Mouse (Mus musculus): ENCODE data around the gene Endou. TPM values are rescaled to one million over a fixed set of nuclear protein-coding genes. Genes with fewer than 3 reads are reported as not detected.
"Not testable (repeated sequence)": the region's sequence is repeated elsewhere in the genome, so short reads cannot be mapped to it uniquely, and the experiment has no call there.

Gene Endou
- total RNA-seq, 2 experiments from 2014 or later, result 2.8 to 2.9 TPM

DNA sequence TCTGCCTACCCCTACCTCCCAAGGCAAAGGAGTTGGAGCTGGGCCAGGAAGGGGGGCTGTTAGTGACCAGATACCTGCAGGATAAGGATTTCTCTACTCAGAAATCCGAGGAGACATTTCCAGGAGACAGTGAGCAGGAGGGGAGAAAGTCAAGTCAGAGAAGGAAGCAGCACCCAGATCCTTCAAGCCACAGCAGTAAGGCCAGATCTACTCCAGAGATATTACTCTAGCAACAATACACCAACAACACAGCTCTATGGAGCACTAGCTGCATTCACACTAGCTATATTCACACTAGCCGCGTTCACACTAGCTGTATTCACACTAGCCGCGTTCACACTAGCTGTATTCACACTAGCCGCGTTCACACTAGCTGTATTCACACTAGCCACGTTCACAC is 16.1 kb downstream of the Endou start:
- DNase-seq (ENCODE audit: low spot score in 2 of 2), result no peak

DNA sequence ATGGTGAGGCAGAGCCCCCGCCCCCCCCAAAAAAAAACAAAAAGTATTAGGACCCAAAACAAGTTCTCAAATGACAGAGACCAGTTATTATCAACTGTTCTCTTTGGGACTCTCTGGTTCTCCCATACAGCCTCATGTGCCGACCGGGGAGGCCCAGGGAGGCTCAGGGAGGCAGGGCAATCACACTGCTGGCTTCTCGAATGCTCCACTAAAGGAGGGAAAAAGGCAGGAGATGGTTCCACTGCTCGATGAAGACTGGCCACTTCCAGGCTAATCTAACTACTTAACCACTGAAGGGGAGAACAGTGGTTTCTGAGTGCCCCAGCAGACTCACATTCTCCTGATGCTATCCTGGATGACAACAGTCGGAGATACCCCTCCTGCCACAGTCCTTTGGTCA is 18.6 kb downstream of the Endou start:
- intact Hi-C loops (cut with DNase I), result no loop called here
- no peak for DNase-seq (ENCODE audit: low spot score in 2 of 2)

More for the DNA sequence above, 16.1 kb downstream of the Endou start:
- intact Hi-C loops (cut with DNase I), result no loop called here

DNA sequence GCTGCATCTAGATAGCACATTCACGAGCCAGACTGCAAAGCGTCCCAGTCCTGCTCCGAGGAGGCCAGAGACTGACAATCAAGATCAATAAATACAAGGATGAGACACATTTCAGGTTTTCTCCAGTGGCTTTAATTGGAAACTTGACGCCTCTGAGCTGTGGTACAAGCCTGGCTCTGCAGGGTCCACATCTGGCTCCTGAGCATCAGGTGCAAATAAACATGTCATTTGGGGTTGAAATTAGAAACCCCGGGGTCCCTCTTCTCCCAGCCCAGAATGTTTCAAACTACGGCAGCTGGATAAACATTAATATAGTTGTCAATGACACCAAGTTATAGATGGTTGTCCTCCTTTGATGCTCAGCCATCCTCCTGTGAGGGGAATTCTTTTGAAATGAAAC is 20.2 kb downstream of the Endou start:
- intact Hi-C loops (cut with DNase I), result no loop called here
- no peak for DNase-seq (ENCODE audit: low spot score in 2 of 2)

DNA sequence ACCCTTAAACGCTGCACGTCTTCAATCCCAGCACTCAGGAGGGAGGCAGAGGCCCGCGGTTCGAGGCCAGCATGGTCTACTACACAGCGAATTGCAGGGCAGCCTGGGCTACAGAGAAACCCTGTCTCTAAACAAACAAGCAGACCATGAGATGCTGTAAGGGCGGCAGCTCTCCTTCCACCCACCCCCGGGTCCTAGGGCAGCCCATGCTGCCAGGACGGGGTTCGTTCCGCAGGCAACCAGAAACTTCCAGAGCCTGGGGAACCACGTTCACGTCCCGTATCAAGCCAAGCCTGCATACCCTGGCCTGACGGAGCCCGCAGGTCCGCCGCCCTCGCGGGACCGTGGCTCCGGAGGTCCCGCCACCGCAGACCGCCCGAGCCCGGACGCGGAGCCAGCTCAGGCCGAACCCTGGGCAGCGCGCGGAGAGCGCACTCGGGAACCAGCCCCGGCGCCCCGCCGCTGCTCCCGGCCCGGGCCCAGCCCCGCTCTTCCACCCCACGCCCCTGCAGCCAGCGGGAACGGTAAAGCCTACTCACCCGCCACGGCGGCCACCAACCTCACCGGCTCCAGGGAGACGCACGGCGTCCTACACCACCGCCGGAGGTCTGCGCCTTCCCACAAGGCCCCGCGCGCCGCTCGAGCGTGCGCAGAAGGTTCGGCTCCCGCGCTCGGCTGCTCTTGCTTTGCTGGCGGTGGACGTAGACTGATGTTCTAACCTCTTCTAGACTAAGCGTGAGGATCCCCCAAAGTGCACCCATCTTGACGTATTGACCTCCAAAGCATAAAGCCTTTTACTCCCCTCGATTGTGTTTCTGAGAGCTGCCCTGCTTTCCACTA is 25.7 kb downstream of the Endou start, which contains the start of gene Rpap3:
Gene Rpap3, minus strand, starts transcription at position 615 of the 840 bp plus-strand sequence.
- peak; percentile 88 to 91 for DNase-seq (ENCODE audit: low spot score in 2 of 2)
- intact Hi-C loops (cut with DNase I), result no loop called here

DNA sequence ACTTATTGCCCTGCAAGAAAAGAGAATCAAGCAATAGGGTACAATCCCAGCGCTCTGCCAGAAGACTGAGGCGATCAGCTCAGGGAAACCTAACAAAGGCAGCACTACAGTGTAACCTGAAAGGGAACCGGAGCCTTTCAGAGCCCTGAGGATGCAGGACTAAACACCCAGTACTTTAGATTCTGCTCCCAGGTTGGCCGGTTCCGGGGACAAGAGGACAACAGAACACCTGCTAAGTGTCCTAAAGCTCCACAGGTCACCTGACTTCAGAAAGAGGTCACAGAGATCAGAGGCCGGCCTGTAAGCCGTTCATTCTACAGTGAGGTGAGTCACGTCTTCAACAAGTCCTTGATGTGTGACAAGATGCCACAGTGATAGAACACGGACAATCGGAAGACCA is 34.5 kb downstream of the Endou start:
- no peak for DNase-seq (ENCODE audit: low spot score in 2 of 2)
- intact Hi-C loops (cut with DNase I), result no loop called here

DNA sequence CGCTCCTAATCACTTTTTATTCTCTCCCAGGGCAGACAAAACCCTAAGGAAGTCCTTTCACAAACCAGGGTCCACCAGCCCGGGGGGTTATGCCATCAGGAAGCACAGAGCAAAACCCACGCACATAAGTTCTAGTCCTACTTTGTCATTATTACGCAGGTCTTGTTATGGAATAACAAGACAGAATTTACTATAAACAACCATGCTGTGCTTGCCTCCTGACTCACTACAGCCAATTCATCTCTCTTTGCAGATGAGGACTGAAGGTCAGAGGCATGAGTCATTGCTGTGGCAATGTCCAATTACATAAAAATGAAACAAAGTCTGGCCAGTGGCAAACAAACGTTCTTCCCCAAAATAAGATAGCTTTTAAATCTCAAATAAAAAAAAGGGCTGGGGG is 37.7 kb downstream of the Endou start:
- intact Hi-C loops (cut with DNase I), result no loop called here

GRCm38 (mm10) chr15:97684118-97684517 is 47.0 kb downstream of the Endou start:
- intact Hi-C loops (cut with DNase I), result no loop called here
- no peak for DNase-seq (ENCODE audit: low spot score in 2 of 2)

More for the DNA sequence above, 37.7 kb downstream of the Endou start:
- DNase-seq (ENCODE audit: low spot score in 2 of 2), result no peak

GRCm38 (mm10) chr15:97682053-97682452 is 49.1 kb downstream of the Endou start:
- intact Hi-C loops (cut with DNase I), result no loop called here
- no peak for DNase-seq (ENCODE audit: low spot score in 2 of 2)

GRCm38 (mm10) chr15:97679991-97680681 is 51.0 kb downstream of the Endou start:
- intact Hi-C loops (cut with DNase I), result no loop called here
- no peak for DNase-seq (ENCODE audit: low spot score in 2 of 2)

- intact Hi-C loops (cut with DNase I), result no loop called here
- no peak for DNase-seq (ENCODE audit: low spot score in 2 of 2)
These were observed 53.8 kb downstream of the Endou start for GRCm38 (mm10) chr15:97677341-97677740.

DNA sequence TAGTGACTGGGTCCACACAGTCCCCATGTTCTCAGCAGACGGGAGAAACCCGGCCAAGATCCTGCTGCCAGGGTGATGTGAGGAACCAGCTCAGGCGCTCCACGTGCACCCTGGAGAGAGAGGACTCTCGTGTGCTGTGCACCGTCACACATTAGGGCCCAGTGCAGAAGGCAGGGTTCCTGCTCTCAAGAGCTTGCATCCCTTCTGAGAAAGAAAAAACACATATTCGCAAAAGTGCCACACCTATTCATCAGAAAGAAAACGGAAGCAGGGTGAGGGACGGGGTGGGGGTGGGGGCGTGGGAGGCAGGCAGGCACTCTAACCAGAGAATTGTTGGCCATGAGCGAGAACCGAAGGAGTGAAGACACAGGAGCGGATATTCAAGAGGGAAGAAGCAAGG is 55.2 kb downstream of the Endou start:
- intact Hi-C loops (cut with DNase I), result no loop called here
- DNase-seq (ENCODE audit: low spot score in 2 of 2), result no peak

- intact Hi-C loops (cut with DNase I), result no loop called here
- no peak for DNase-seq (ENCODE audit: low spot score in 2 of 2)
These were observed 56.7 kb downstream of the Endou start for GRCm38 (mm10) chr15:97674423-97674822.

GRCm38 (mm10) chr15:97673256-97674000 is 57.7 kb downstream of the Endou start:
- DNase-seq (ENCODE audit: low spot score in 2 of 2), result no peak
- intact Hi-C loops (cut with DNase I), result no loop called here

GRCm38 (mm10) chr15:97672211-97672765 is 58.9 kb downstream of the Endou start:
- intact Hi-C loops (cut with DNase I), result no loop called here
- peak; percentile 72 to 76 for DNase-seq (ENCODE audit: low spot score in 2 of 2)

DNA sequence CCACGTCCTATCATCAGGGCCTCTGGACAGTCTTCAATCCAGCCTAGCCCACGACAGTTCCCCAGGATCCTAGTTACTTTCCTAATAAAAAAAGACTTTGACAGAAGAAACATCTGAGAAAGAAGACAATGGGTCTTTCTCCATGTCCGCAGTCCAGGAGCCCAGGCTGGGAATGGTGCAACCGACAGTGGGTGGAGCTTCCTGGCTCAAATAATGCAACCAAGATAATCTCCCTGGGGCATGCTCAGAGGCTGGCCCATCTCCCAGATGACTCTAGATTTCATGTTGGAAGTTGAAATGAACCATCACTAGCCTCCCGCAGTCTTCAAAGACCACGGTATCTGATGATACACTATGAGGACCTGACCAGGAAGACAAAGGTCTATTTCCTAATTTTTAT is 60.6 kb downstream of the Endou start:
- no peak for DNase-seq (ENCODE audit: low spot score in 2 of 2)
- intact Hi-C loops (cut with DNase I), result no loop called here

DNA sequence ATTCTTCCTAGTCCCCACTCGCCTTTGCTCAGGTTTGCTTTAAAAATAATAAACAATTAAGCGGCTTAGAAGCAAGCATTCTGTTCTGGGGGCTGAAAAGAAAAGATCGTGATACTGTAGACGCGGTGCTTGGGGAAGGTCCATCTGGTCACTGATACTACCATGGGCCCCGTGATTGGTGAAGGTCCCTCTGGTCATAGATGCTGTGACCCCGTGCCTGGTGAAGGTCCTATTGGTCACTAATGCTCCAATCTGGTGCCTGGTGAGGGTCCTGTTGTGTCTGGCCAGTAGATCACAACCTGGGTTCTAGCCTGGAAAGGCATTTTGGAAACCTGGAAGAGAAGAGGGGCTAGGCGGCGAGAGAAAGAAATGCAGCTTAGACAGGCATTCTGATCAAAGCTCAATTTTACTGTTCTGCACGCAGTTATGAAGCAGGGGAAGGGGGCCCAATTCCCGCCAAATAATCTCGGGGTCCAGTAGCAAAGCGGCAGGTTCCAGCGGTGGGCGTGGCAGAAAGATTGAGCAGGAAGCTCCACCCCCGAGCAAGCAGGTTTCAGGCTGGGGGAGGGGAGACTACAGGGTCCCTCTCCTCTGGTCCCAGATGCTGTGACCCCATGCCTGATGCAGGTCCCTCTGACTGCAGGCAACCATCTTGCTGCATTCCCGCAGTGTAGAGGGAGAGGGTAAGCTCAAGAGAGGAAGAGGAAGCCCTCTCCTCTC is 62.8 kb downstream of the Endou start:
- intact Hi-C loops (cut with DNase I), result loop anchor here (10.0 kb wide), 1 partner anchor 354 kb away; no protein-coding TSS in a partner anchor
- not testable (repeated sequence) for DNase-seq (ENCODE audit: low spot score in 2 of 2)

DNA sequence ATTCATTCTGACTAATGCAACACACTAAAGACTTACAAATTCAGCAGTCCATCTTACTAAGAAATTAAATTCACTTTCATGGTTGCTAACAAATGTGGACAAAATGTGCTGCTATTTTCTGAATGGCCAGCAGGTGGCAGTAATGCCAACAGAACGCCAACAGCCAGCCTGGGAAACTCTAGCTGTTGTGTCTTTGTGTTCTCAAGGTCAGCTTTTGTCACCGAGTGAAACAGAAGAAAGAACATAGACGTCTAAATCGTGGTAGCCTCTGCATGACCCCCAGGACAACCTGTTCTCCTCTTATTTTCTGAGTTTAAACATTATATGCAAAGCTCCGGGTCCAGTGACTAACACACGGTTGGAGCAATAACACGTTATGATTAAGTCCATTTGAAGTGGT is 63.7 kb downstream of the Endou start:
- intact Hi-C loops (cut with DNase I), result loop anchor here (10.0 kb wide), 1 partner anchor 353 kb away; no protein-coding TSS in a partner anchor
- peak; percentile 46 to 50 for DNase-seq (ENCODE audit: low spot score in 2 of 2)

DNA sequence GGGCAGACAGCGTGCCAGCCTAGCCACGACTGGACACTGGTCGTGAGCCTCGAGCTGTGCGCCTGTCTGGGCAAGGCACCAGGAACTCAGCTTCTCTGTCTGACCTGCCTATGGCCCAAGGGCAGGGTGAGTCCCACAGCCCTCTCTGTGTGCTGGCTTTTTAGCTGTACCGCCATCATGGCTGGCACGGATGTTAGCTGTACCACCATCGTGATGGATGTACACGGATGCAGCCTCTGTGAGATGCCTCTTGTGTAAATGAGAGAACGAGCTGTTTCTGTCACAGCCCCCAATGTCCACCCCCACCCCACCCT is 64.7 kb downstream of the Endou start:
- no peak for DNase-seq (ENCODE audit: low spot score in 2 of 2)
- intact Hi-C loops (cut with DNase I), result loop anchor here (10.0 kb wide), 1 partner anchor 352 kb away; no protein-coding TSS in a partner anchor

- intact Hi-C loops (cut with DNase I), result loop anchor here (2.0 to 10.0 kb wide), 2 partner anchors 351 to 471 kb away; no protein-coding TSS in a partner anchor
- no peak for DNase-seq (ENCODE audit: low spot score in 2 of 2)
These were observed 65.2 kb downstream of the Endou start for GRCm38 (mm10) chr15:97665770-97666456.

Data from left cerebral cortex, postnatal 36 days (tissue).